Mouse (Mus musculus): ENCODE measurements around the gene Gtpbp3. TPM values are rescaled to one million over a fixed set of nuclear protein-coding genes. Genes with fewer than 3 reads are reported as not detected.

The Gtpbp3 gene
- polyA plus RNA-seq, 2 experiments = 1.3 to 9.2 TPM

DNA sequence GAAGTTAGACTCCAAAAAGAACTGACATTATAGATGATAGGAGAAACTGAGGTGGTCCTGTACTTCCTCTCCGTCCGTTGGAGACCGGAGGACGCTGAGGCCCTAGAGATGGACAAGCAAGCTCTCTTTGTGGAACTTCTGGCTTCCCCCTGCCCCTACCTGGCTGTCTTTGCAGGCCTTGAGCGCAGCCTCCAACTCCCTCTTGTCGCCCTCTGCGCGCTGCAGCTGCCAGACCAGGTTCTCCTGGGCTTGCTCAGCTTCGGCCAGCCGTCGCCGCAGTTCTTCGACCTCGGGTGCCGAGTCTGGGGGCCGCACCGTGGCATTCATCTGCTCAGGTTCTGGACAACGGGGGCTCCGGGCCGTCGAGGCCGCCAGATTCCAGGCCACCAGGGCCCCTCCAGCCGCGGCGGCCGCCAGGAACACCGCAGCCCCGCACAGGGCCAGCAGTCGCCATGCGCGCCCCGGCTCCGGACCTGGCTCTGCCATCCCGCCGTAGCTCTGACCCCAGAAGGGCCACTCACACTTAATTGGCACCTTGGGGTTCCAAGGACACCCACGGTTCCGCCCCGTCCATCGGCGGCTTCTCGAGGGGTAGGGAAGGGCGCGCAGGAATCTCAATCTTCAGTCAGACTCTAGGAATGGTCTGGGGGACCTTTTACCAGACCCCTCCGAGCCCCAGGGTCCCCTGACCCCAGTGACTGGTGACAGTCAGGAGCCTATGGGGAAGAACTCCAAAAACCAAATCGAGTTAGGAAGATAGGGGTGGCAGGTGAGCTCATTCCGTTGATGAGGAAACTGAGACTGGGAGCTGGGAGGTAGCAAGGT, 37.5 kb downstream of the Gtpbp3 start, which contains the start of gene Ccdc194:
Gene Ccdc194, minus strand, starts transcription at position 486 of the 825 bp plus-strand sequence.
- H3K27me3 ChIP-seq (ENCODE audit: control insufficient read depth, insufficient read depth, low read length) = peaks cover 15% of the 10 kb centered on the region
- no peak within 1 kb of the TSS for H3K27ac ChIP-seq

DNA sequence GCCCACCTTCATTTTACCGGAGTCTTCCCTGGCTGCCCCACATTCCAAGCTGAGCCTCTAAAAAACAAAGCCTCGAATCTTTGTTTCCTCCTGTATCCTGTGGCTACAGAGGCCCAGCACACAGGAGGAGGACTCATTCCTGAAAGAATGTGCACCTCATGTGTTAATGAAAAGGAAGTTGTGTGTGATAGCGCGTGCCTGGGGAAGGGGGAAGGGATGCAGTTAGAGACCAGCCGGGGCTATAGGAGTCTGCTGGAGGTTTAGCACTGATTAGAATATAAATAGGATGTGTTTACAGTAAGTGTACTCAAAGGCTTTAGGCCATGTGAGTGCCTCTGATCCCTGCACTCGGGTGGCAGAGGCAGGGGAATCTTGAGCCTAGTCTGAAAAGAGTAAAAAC, 38.4 kb downstream of the Gtpbp3 start:
- peak; percentile 27; the same call in 1 of the 2 replicates for ATAC-seq (ENCODE audit: insufficient read depth)
- peaks cover 15% of the 10 kb centered on the region for H3K27me3 ChIP-seq (ENCODE audit: control insufficient read depth, insufficient read depth, low read length)
- H3K4me3 ChIP-seq (ENCODE audit: insufficient read depth in 1 of 2, low read depth in 2 of 2, low read length in 2 of 2) = no peak overlapping the region
- H3K4me2 ChIP-seq (ENCODE audit: low read depth) = no peak overlapping the region
- TF ChIP-seq EP300 (IDR thresholded peaks at IDR 0.05; ENCODE audit: low read depth) (no peak), CTCF (IDR thresholded peaks at IDR 0.05; ENCODE audit: low read depth) (no peak)
- no peaks in the 10 kb centered on the region for H3K36me3 ChIP-seq (replicated peaks; ENCODE audit: control insufficient read depth, insufficient read depth, low read depth)
- H3K9me3 ChIP-seq (ENCODE audit: control insufficient read depth, low read length) = no peaks in the 10 kb centered on the region
- WGBS (ENCODE audit: insufficient replicate concordance) = 10% methylated on average over 6 of the region's 6 CpGs
- no peak for DNase-seq (ENCODE audit: low read depth in 3 of 3, low spot score in 3 of 3)
- peaks cover 0 to 5% of the 10 kb centered on the region in 2 experiments; a peak in 2 of 4 replicates for H3K4me1 ChIP-seq (replicated peaks; ENCODE audit: control insufficient read depth in 2 of 2, insufficient read depth in 2 of 2, low read length in 1 of 2)
- no peak overlapping the region for H3K9ac ChIP-seq (replicated peaks)
- no peak overlapping the region for H3K27ac ChIP-seq

More for the DNA sequence above, 37.5 kb downstream of the Gtpbp3 start, which contains the start of gene Ccdc194:
- Histone ChIP-seq H3K9me3 (ENCODE audit: control insufficient read depth, low read length) (no peaks in the 10 kb centered on the region), H3K4me3 (ENCODE audit: insufficient read depth in 1 of 2, low read depth in 2 of 2, low read length in 2 of 2) (no peak within 1 kb of the TSS), H3K4me1 (replicated peaks; ENCODE audit: control insufficient read depth in 2 of 2, insufficient read depth in 2 of 2, low read length in 1 of 2) (peaks cover 0 to 5% of the 10 kb centered on the region in 2 experiments; a peak in 2 of 4 replicates), H3K36me3 (replicated peaks; ENCODE audit: control insufficient read depth, insufficient read depth, low read depth) (no peaks in the 10 kb centered on the region), H3K4me2 (ENCODE audit: low read depth) (no peak within 1 kb of the TSS), H3K9ac (replicated peaks) (no peak within 1 kb of the TSS)
- DNase-seq (ENCODE audit: low read depth in 3 of 3, low spot score in 3 of 3) (no peak), ATAC-seq (ENCODE audit: insufficient read depth) (no peak)
- TF ChIP-seq CTCF (IDR thresholded peaks at IDR 0.05; ENCODE audit: low read depth) (no peak), EP300 (IDR thresholded peaks at IDR 0.05; ENCODE audit: low read depth) (no peak)
- 31% methylated on average over 46 of the region's 46 CpGs for WGBS (ENCODE audit: insufficient replicate concordance)

DNA sequence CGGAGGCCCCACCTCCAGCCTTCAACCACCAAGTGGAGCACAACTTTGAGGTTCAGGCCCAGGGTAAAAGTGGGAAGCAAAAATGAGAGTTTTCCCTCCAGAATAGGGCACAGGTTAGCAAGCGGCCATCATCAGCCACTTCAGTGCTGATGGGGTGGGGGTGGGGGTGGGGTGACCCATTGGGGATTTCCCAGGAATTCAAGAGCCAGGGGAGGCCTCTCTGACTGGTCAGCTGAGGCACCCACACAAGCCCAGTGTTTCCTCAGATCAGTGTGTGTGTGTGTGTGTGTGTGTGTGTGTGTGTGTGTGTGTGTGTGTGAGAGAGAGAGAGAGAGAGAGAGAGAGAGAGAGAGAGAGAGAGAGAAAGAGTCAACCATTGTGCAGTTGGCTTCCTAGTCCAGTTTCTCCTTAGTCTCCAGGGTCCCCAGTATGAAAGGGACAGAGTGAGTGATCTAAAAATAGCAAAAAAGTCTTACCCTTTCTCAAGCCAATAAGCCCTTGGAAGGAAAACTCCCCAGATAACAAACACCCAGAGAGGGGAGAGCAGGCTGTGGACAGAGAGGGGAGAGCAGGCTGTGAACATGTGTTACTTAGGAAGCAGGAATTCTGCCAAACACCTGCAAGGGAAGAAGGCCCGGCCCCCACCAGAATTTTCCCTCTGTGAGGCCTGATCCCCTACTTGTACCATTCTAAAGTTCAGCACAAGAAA, 39.4 kb downstream of the Gtpbp3 start:
- Histone ChIP-seq H3K36me3 (replicated peaks; ENCODE audit: control insufficient read depth, insufficient read depth, low read depth) (no peaks in the 10 kb centered on the region), H3K27me3 (ENCODE audit: control insufficient read depth, insufficient read depth, low read length) (peaks cover 15% of the 10 kb centered on the region), H3K4me3 (ENCODE audit: insufficient read depth in 1 of 2, low read depth in 2 of 2, low read length in 2 of 2) (no peak overlapping the region), H3K4me2 (ENCODE audit: low read depth) (no peak overlapping the region), H3K27ac (no peak overlapping the region), H3K9me3 (ENCODE audit: control insufficient read depth, low read length) (no peaks in the 10 kb centered on the region), H3K4me1 (replicated peaks; ENCODE audit: control insufficient read depth in 2 of 2, insufficient read depth in 2 of 2, low read length in 1 of 2) (peaks cover 0 to 5% of the 10 kb centered on the region in 2 experiments; a peak in 2 of 4 replicates), H3K9ac (replicated peaks) (no peak overlapping the region)
- ATAC-seq (ENCODE audit: insufficient read depth) (no peak), DNase-seq (ENCODE audit: low read depth in 3 of 3, low spot score in 3 of 3) (no peak)
- 38% methylated on average over 3 of the region's 3 CpGs for WGBS (ENCODE audit: insufficient replicate concordance)
- TF ChIP-seq CTCF (IDR thresholded peaks at IDR 0.05; ENCODE audit: low read depth) = no peak
- no peak for TF ChIP-seq EP300 (IDR thresholded peaks at IDR 0.05; ENCODE audit: low read depth)

GRCm38 (mm10) chr8:71528362-71529073, 40.6 kb downstream of the Gtpbp3 start:
- 18% methylated on average over 11 of the region's 11 CpGs for WGBS (ENCODE audit: insufficient replicate concordance)
- Histone ChIP-seq H3K4me3 (ENCODE audit: insufficient read depth in 1 of 2, low read depth in 2 of 2, low read length in 2 of 2) (no peak overlapping the region), H3K27ac (no peak overlapping the region), H3K4me1 (replicated peaks; ENCODE audit: control insufficient read depth in 2 of 2, insufficient read depth in 2 of 2, low read length in 1 of 2) (peaks cover 0 to 5% of the 10 kb centered on the region in 2 experiments; a peak in 2 of 4 replicates), H3K36me3 (replicated peaks; ENCODE audit: control insufficient read depth, insufficient read depth, low read depth) (no peaks in the 10 kb centered on the region), H3K9ac (replicated peaks) (no peak overlapping the region), H3K27me3 (ENCODE audit: control insufficient read depth, insufficient read depth, low read length) (peaks cover 15% of the 10 kb centered on the region), H3K4me2 (ENCODE audit: low read depth) (no peak overlapping the region), H3K9me3 (ENCODE audit: control insufficient read depth, low read length) (no peaks in the 10 kb centered on the region)
- DNase-seq (ENCODE audit: low read depth in 3 of 3, low spot score in 3 of 3) (no peak), ATAC-seq (ENCODE audit: insufficient read depth) (peak; percentile 31; the same call in 1 of the 2 replicates)
- TF ChIP-seq EP300 (IDR thresholded peaks at IDR 0.05; ENCODE audit: low read depth) = no peak
- no peak for TF ChIP-seq CTCF (IDR thresholded peaks at IDR 0.05; ENCODE audit: low read depth)
